Mouse (Mus musculus): ENCODE data around the gene Epb41l4b.

Gene Epb41l4b

GRCm38 (mm10) chr4:57066936-57067335, 76.3 kb downstream of the Epb41l4b start:
- DNase-seq (ENCODE audit: low read depth, low spot score): no peak

- DNase-seq (ENCODE audit: low read depth, low spot score): peak; percentile 61
These were observed 78.0 kb downstream of the Epb41l4b start for GRCm38 (mm10) chr4:57065273-57065672.

- no peak for DNase-seq (ENCODE audit: low read depth, low spot score)
These were observed 78.4 kb downstream of the Epb41l4b start for GRCm38 (mm10) chr4:57064830-57065229.

- no peak for DNase-seq (ENCODE audit: low read depth, low spot score)
These were observed 82.9 kb downstream of the Epb41l4b start for GRCm38 (mm10) chr4:57060319-57060831.

GRCm38 (mm10) chr4:57058623-57059022, 84.6 kb downstream of the Epb41l4b start:
- no peak for DNase-seq (ENCODE audit: low read depth, low spot score)

GRCm38 (mm10) chr4:57057637-57058036, 85.6 kb downstream of the Epb41l4b start:
- no peak for DNase-seq (ENCODE audit: low read depth, low spot score)

- DNase-seq (ENCODE audit: low read depth, low spot score): no peak
These were observed 87.6 kb downstream of the Epb41l4b start for GRCm38 (mm10) chr4:57055635-57056034.

- DNase-seq (ENCODE audit: low read depth, low spot score): no peak
These were observed 93.8 kb downstream of the Epb41l4b start for GRCm38 (mm10) chr4:57049281-57049921.

- no peak for DNase-seq (ENCODE audit: low read depth, low spot score)
These were observed 94.7 kb downstream of the Epb41l4b start for GRCm38 (mm10) chr4:57048566-57048965.

- DNase-seq (ENCODE audit: low read depth, low spot score): no peak
These were observed 97.1 kb downstream of the Epb41l4b start for GRCm38 (mm10) chr4:57046160-57046571.

- DNase-seq (ENCODE audit: low read depth, low spot score): no peak
These were observed 99.6 kb downstream of the Epb41l4b start for GRCm38 (mm10) chr4:57043621-57044020.

- no peak for DNase-seq (ENCODE audit: low read depth, low spot score)
These were observed 101.6 kb downstream of the Epb41l4b start for GRCm38 (mm10) chr4:57041661-57042060.

GRCm38 (mm10) chr4:57041211-57041610, 102.0 kb downstream of the Epb41l4b start:
- no peak for DNase-seq (ENCODE audit: low read depth, low spot score)

GRCm38 (mm10) chr4:57040481-57040880, 102.8 kb downstream of the Epb41l4b start:
- DNase-seq (ENCODE audit: low read depth, low spot score): peak; percentile 52

GRCm38 (mm10) chr4:57039127-57040031, 103.9 kb downstream of the Epb41l4b start:
- peak; percentile 16 for DNase-seq (ENCODE audit: low read depth, low spot score)

GRCm38 (mm10) chr4:57037554-57037953, 105.7 kb downstream of the Epb41l4b start:
- no peak for DNase-seq (ENCODE audit: low read depth, low spot score)

GRCm38 (mm10) chr4:57034169-57034568, 109.1 kb downstream of the Epb41l4b start:
- DNase-seq (ENCODE audit: low read depth, low spot score): no peak

GRCm38 (mm10) chr4:57031440-57031839, 111.8 kb downstream of the Epb41l4b start:
- no peak for DNase-seq (ENCODE audit: low read depth, low spot score)

- no peak for DNase-seq (ENCODE audit: low read depth, low spot score)
These were observed 115.3 kb downstream of the Epb41l4b start for GRCm38 (mm10) chr4:57027954-57028353.

- peak; percentile 11 for DNase-seq (ENCODE audit: low read depth, low spot score)
These were observed 119.7 kb downstream of the Epb41l4b start for GRCm38 (mm10) chr4:57023527-57023926.

- peak; percentile 20 for DNase-seq (ENCODE audit: low read depth, low spot score)
These were observed 121.9 kb downstream of the Epb41l4b start for GRCm38 (mm10) chr4:57021288-57021687.

- DNase-seq (ENCODE audit: low read depth, low spot score): peak; percentile 70
These were observed 126.0 kb downstream of the Epb41l4b start for GRCm38 (mm10) chr4:57017229-57017628.
